Mouse (Mus musculus) inflammation-experienced regulatory T-cells, adult 6 months (primary cell): ENCODE results near the gene Spz1. TPM values are rescaled to one million over a fixed set of nuclear protein-coding genes. Genes with fewer than 3 reads are reported as not detected.
"Not testable (repeated sequence)": the region's sequence is repeated elsewhere in the genome, so short reads cannot be mapped to it uniquely, and the experiment has no call there.

Experiments used
- ATAC-seq: one replicate; pipeline ENCODE4 v1.8.0; 2017
- polyA plus RNA-seq, 3 experiments: library from polyadenylated mRNA; unstranded; fragments of 100-300 nt; shearing (Covaris generic); gene quantifications; one replicate each; pipeline ENCODE4 v1.2.1; 2017

The Spz1 gene
- not detected for polyA plus RNA-seq

- no peak for ATAC-seq
Measured at GRCm38 (mm10) chr13:92576072-92576471, at the start of gene Spz1. TSS of gene Spz1 (minus strand) at chr13:92576172.

DNA sequence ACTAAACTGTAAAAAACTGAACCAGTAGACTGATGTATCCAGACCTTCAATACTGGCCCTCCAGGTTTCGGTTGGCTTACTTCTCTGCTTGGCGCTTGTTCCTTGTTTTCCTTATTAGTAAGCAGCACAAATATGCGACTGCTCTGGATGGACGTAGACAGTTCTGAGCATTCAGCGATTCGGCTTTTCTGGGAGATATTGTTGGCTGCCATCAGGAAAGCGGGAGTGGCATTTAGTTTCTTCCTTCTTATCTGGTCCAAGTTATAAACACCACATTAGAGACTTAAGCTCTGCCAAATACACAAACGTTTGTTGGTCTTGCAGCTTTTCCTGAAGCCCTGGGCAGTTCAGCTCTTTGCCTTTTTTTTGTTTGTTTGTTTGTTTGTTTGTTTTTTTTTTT, 40.5 kb upstream of the Spz1 start:
- ATAC-seq, result no peak

DNA sequence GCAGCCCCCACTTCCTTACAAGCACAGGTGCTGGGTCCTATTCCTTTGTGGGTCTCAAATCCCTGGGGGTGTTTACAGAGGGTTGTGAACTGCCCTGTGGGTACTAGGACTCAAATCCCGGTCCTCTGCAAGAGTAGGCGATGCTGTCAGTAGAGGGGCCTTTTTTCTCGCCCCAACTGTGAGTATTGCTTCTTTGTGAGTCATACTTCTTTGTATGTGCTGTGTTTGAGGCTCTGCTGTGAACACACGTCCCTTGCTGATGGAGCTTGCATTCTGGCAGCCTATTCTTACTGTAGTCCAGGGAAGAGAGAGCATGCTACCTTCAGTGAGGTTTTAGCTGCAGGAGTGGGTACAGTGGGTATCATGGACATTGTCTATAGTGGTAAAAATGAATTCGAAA, 39.2 kb upstream of the Spz1 start:
- ATAC-seq, result no peak

DNA sequence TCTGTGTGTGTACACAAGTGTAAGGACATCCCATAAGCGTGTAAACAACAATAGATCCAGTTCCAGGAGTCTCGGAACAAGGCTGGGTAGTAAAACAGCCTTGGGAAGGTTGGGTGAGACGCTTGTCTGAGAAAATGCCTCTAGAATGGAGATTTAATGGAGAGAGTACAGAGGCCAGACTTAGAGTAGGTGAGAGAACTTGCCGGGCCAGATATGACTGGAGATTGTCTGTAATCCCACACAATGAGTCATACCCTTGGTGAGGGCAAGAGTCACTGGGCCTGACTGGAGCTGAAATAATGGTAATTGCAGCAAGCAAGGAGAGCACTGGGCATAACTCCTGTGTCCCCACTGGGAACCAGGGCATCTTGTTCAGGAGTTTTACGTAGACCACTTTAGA, 37.1 kb upstream of the Spz1 start:
- no peak for ATAC-seq

DNA sequence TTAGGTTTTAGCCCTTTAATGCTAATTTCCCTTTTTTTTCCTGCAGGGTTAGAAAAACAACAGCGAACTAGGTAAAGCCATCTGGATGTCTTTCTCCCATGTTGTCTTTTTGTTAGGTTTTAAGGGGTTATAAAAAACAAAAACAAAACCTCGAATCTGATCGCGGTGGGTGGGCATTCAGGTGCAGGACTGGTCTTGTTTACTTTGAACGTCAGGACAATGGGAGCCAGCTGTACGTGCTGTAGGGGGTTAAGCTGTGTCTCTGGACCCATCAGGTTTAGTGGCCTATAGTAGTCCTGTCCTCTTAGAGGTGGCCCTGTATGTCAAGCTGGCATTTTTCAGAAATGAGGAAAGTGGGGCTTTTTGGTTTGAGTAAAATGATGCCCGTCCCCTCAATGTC, 35.9 kb upstream of the Spz1 start:
- no peak for ATAC-seq

DNA sequence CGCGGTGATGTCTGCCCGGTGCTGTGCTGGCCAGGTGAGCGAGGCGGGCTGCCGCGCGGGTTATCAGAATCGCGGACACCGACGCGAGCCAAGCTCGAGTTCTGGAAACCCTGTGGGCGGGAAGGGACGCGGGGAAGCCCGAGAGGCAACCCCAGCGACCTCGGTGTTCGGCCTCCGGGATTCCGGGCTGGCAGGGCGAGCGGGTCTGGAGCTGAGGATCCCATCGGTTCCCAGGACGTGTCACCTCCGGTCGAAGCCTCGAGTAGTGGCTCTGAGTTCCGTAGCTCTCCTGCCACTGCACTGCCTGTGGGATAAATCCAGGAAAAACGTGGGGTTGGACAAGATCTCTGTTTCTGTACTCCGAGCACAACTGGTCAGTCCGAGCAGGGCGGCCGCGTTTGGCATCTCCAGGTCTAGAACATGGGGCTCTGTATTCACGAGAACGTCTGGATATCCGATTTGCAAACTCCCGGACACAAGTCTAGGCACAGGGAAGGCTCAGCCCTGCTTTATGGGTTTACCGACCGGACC, 35.3 kb upstream of the Spz1 start:
- peak; percentile 13 for ATAC-seq

DNA sequence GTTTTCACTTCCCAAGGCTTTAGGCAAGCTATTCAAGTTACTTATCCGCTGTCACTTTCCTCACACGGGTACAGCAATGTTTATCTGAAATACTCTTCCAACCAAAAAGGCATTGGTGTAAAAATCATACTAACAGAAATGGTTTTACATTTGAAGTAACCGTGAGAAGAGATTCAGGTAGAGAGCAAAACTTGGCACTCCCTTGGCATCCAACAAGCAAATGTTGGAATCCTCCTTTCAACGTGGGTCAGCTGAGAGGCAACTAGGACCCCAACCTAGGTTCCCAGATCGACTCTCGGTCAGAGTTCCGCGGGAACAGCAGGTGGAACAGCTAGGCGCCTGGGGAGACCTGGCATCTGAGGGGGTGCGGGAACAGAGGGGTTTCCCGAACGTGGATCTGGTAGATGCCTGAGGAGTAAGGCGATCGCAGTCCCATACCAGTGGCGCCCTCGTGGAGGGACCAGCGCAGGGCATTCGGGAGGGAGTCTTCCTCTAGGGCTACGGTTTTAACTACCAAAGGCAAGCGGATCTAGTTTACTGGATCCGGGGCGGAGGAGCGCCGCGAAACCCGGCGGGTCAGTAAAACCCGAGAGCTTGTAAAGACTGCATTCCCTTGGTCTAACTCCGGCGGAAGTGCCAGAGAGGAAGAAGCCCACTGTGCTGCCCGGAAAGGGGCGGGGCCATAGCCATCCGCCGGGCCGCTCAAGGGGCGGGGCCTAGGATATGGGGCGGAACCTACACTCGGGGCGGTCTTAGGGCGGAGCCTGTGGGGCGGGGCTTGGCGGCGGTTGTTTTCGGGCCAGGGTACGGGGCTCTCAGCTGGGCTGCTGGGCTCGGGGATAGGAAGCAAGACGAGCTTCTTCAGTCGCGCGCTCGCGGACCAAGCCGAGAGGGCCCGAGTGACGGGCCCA, 34.6 kb upstream of the Spz1 start, which contains the start of gene Serinc5:
Gene Serinc5 (plus strand): TSS at position 781 of the 911 bp plus-strand sequence.
- peak; percentile 91 for ATAC-seq

DNA sequence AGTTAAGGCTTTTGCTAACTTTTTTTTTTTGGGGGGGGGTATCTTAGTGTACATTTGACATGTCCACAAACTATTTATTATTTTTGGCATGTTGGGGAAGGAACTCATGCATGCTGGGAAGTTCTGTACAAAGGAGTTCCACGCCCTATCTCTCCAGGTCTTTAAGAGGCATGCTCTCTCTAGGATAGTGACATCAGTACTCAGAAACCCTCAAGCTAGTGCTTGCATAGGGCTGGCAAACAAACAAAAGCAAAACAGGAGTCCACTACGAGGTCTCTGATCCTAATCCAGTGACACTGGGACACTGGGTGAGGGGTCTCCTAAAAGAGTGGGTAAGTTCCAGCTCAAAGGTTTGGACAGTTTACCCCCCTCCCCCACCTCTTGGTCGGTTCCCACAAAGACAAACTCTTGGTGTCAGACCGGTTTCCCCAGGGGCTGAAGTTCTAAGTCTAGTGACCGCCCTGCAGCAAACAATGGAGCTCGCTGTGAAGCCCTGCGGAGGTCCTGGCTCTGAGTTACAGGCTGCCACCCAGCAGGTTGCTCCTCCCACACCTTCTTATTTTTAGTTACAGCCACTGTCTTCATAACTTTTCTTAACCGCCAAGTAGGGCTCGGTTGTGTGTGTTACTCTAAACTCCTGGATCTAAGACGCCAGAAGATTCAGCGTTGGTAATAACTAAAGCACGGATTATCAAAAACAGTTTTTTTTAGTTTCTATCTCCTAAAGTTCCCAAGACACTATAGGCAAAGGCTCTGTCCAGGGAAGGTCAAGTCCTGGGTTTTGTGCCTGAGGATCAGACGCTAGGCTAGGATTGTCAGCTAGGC, 33.7 kb upstream of the Spz1 start:
- peak; percentile 18 for ATAC-seq

DNA sequence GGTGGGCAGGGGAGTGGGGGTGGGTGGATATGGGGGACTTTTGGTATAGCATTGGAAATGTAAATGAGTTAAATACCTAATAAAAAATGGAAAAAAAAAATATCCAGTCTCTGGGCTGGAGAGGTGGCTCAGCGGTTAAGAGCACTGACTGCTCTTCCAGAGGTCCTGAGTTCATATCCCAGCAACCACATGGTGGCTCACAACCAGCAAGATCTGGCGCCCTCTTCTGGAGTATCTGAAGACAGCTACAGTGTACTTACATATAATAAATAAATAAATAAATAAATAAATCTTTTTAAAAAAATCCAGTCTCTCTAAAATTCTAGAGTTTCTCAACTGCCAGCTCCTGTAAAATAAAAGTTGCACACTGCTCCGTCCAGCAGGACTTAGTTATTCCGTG, 29.3 kb upstream of the Spz1 start:
- ATAC-seq, result not testable (repeated sequence)

DNA sequence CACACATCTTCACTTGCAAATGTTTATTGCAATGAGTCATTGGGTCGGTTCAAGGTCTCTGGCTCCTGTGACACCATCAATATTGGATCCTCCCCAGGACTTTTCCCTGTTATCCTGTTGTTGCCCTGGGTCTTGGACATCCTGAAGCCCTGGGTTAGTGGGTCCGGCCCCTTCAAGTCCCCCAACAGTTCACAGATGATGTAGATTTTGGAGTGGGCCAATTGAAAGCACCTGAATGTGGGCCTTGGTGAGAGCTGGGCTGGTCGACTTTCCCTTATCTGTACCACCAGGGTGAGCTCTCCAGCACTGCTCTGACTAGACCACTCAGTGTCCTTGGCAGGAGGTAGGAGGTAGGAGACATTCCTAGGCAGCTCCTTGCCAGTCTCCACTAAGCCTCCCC, 19.5 kb upstream of the Spz1 start:
- no peak for ATAC-seq

GRCm38 (mm10) chr13:92594907-92595306, 18.9 kb upstream of the Spz1 start:
- ATAC-seq, result no peak

- ATAC-seq, result no peak
Measured at GRCm38 (mm10) chr13:92594481-92594880, 18.5 kb upstream of the Spz1 start.

DNA sequence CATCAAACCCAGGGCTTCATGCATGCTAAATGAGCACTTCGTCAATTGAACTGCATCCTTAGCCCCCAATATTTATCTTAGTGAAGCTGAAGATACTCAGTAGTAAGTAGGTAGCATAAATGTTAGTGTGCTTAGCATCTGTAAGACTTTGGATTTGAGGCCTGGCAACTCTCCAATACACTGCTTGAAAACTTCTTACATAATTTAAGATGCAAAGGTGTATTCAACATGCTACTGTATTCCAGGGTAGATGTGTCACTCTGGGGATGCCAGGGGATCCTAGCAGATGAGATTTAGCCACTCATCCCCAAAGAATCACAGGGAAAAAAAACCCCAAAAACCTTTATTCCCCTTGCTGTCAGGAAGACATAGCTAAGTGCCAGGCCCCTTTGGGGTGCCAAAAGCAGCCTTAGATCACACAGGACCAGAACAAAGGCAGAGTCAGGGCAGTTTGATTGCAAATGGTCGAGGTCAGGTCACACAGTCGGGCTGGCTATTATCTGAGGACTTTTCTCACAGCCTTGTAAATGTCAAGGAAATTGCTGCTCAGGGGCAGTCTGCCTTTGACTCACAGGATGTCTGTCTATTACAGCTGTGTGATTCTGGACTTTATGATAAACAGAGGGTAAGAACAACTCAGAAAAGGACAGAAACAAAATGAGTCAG, 17.9 kb upstream of the Spz1 start:
- no peak for ATAC-seq

DNA sequence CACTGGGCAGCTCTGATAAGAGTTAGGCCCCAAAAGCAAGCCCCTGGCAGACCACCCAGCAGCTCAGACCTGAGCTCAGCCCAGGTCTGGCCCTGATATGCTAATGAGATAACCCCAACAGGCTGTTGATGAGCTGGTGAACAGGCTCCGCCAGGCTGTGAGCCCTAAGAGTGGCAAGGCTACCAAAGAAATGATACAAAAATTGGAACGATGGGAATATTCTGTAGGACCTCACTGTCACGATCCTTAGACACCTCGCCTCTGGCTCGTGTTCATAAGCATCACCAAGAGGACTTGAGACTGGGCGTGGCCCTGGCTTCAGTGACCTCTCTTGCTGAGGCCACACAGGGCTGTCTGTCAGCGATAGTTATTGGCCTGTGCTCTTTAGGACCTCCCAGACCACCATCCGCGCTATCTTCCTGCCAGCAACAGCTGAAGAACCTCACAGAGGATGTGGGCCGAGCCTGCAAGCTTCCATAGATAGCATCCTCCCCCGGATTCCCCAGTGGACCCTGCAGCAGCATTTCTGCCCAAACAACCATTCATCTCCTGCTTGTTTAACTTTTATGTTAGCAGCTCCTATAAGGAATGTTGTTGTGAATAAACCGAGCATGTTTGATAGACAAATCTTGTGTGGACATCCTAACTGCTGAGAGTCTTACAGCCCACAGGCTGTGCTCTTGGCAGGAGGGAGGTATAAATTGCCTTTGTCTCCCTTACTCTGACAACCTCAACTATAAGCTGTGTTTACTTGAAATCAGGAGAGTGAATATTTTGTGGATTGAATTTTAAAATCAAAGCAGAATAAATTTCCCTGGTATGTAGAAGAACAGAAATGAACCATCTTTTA, 17.0 kb upstream of the Spz1 start:
- no peak for ATAC-seq

- no peak for ATAC-seq
Measured at GRCm38 (mm10) chr13:92592268-92592785, 16.4 kb upstream of the Spz1 start.

DNA sequence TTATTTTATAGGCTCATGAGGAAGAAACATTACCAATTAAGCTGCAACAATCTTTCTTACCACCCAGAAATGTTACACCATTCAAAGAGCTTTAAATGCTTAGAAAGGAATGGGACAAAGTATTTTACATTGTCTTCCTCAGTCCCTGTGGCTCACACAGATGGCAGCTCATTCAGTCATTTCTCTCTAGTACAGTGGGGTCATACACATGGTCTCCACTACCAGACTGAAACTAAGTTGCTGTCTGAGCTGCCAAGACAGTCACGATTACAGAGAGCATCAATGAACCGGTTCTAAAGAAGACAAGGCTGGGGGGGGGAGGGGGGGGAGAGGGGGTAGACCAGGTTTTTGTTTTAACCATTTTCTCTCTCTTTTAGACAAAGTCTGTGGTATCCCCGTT, 15.3 kb upstream of the Spz1 start:
- ATAC-seq, result no peak

- no peak for ATAC-seq
Measured at GRCm38 (mm10) chr13:92589255-92589654, 13.3 kb upstream of the Spz1 start.

- ATAC-seq, result no peak
Measured at GRCm38 (mm10) chr13:92588704-92589103, 12.7 kb upstream of the Spz1 start.

GRCm38 (mm10) chr13:92584094-92584717, 8.2 kb upstream of the Spz1 start:
- no peak for ATAC-seq

DNA sequence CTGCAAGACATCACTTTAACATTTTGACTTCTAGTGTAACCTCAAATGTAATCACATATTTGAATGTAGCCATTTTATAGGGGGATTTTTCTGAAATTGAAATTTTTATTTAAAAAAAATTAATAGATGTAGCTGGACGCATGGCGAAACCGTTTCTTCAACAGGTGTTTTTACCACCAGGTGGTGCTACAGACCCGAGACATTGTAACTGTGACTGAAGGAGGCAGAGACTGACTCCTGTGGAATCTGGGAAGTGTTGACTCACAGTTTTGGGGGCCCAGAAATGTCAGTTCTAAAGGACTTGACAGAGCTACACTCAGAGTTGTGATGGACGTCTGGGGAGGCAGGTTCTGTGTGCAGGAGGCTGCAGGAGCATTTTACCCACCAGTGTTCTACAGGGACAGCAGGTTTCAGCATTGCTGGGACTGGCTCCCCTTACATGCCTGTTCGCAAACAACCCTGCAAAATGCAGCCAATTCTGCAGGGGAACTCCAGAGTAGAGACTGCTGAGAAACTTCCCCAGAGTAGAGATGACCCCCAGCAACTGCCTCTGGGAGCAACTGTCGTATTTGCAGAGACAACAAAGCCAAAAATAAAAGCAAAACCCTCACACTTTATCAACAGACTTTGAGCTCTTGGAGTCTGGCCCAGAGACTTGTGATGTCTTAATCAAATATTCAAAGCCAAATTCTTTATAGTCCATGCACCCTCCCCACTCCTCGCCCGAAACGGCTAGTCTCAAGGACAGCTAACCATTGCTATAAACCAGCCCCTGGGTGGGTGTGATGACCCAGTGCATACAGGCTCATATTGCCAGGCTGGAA, 4.5 kb upstream of the Spz1 start:
- peak; percentile 80 for ATAC-seq
